Mouse (Mus musculus): ENCODE results near the gene Szrd1. TPM values are rescaled to one million over a fixed set of nuclear protein-coding genes. Genes with fewer than 3 reads are reported as not detected.

Gene Szrd1
- 41.1 and 49.4 TPM in 2 replicates for polyA plus RNA-seq (2012; rRNA removed)

DNA sequence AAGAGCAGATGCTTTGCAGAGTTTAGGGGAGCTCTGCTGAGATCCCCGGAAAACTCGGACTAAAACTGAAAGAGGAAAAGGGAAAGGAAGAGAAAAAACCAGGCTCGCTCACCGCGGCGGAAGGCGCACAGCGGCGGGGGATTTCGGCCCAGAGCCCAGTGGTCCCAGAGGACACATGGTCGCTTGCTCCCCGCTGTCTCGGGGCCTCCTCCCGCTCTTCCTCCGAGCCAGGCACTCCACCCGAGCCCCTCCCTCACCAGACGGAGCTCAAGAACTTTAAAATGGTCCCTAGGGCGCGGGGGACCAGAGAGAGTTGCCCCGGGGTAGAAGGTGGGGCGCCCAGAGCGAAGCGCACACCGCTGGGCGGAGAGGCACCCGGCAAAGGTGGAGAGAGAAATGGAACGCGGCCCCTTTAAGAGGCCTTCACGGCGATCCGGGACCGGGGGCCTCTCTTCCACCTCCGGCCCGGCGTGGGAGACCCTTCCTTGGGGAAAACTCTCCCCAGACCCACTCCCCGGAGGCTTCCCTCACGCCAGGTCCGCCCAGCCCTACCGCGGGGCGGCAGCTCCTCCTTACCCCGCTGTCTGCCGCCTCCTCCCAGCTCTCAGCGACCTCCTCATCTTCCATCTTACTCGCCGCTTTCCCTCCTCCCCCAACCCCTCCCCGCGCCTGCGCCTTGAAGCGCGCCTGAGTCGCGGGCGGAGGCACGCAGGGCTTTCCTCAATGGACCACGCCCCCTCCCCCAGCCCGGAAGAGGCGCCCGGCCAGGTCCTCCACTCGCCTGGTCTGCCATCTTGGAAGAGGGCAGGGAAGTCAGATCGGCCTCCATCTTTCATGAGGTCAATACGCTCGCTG, at the start of gene Szrd1:
TSS of gene Szrd1 (minus strand) at position 660 of the 855 bp plus-strand sequence.

DNA sequence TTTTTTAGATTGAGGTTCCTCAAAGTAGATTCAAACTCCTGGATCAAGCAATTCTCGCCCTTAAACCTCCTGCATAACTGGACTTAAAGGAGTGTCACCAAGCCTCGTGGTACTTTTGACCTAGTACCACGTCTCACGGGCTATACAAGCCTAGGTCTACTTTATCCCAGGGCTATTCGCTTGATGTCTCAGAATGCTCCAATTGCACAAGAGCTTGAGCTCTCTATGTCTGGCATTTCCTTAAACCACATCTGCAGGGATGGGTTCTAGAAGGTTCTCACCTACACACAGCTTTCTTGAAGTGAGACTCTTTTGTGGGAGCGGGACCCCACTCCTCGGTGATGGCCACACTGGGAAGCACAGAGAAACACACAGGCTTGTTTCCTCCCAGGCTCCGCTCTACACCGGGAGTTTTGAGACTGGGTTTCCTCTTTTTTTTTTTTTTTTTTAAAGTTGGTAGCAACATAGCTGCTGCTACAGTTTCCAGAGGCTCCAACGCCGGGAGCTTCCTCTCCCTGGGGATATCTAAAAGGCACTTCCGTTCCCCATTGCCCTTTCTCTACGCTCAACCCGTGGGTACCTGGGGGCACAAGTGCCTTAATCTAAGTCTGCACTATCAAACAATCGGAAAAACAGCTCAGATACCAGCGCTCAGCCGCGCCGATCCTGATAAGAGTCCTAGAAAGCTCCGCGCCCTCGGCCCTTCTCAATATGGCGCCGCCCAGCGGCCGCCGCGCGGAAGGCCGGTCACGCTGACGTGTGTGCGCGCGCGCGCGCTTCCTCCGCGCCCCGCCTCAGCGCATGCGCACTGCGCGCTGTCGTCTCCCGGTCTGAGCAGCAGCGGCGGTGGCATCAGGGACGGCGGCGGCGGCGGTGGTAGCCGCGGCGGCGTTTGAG, 7.8 kb upstream of the Szrd1 start, which contains the start of gene Fbxo42:
TSS of gene Fbxo42 (plus strand) at position 802 of the 897 bp plus-strand sequence.

DNA sequence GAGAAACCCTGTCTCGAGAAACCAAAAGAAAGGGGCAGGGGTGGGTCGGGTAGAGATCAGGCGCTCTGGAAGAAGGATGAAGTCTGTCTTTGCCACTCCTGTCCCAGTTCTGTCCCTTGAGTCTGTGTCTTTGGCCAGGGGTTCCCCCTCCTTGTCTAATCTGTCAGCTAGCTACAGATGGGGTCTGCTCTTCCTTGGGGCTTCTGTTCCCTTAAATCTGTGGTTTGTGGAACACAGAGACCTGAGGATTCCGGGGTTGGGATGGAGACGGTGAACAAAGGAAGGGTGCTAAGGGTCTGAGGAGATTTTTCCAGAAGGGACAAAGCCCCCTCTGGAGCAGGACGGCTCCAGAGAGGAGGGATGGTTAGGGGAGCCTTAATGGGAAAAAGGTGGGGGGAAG, 51.5 kb downstream of the Szrd1 start, which contains the start of gene Spata21:
TSS of gene Spata21 (plus strand) at position 301 of the 400 bp plus-strand sequence.

DNA sequence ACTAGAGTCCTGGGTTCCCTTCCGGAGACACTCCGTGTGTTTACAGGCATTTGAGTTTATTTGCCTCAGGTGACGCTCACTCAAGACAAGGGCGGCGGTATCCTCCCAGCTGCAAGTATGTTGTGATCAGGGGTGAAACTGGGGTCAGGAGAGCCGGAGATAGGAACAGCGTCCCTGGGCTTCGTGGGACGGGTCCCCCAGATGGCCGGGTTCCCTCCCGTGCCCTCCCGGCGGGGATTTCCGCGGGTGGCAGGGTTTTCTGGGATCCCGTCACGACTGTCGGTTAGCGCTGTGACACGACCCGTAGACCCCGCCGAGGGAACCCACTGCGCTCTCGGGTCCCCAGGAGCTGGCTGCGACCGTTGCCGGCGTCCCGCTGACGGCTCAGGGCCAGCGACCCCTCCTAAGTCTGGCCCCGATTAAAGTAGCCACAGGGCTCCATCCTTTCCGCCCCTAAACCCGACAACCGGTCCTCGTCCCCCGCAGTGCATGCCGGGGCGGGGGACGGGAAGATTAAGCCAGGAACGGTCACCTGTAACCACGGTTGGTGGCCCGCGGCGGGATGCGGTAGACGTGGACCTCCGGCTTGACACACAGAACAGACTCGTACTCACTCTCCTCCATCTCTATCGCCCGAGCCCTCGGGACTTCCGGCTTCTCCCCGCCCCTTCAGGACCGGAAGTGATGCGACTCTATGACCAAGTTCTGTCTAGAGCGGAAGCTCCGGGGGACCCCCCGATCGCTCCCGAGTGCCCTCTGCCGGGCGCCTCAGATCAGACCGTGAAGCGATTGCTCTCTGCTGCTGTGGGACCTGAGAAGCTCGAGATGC, 61.7 kb downstream of the Szrd1 start, which contains the start of gene Necap2:
TSS of gene Necap2 (minus strand) at position 677 of the 829 bp plus-strand sequence.

Other genes starting within 250 kb of the Szrd1 start
- 1.1 and 2.2 TPM in 2 replicates for gene Padi2, start 233.4 kb downstream of the Szrd1 start, polyA plus RNA-seq (2012; rRNA removed)
- 118 and 191 TPM in 2 replicates for gene Sdhb, start 178.6 kb downstream of the Szrd1 start, polyA plus RNA-seq (2012; rRNA removed)
- gene Atp13a2, start 152.9 kb downstream of the Szrd1 start, polyA plus RNA-seq (2012; rRNA removed) = 46.3 and 68.4 TPM in 2 replicates
- gene Mfap2, start 129.4 kb downstream of the Szrd1 start, polyA plus RNA-seq (2012; rRNA removed) = 37.7 and 48.4 TPM in 2 replicates
- 6.0 and 7.1 TPM in 2 replicates for gene Crocc, start 79.2 kb downstream of the Szrd1 start, polyA plus RNA-seq (2012; rRNA removed)
- 34.3 and 51.7 TPM in 2 replicates for gene Necap2, start 61.4 kb downstream of the Szrd1 start, polyA plus RNA-seq (2012; rRNA removed)
- gene Spata21, start 51.4 kb downstream of the Szrd1 start, polyA plus RNA-seq (2012; rRNA removed) = not detected in 2 replicates
- 4.5 and 5.0 TPM in 2 replicates for gene Fbxo42, start 8.1 kb upstream of the Szrd1 start, polyA plus RNA-seq (2012; rRNA removed)
- gene Rsg1, start 74.2 kb upstream of the Szrd1 start, polyA plus RNA-seq (2012; rRNA removed) = 0.45 and 0.58 TPM in 2 replicates
- gene Arhgef19, start 99.7 kb upstream of the Szrd1 start, polyA plus RNA-seq (2012; rRNA removed) = 16.2 and 17.3 TPM in 2 replicates
- gene Epha2, start 161.5 kb upstream of the Szrd1 start, polyA plus RNA-seq (2012; rRNA removed) = 17.6 and 18.6 TPM in 2 replicates
- 9.8 and 15.2 TPM in 2 replicates for gene Fam131c, start 228.4 kb upstream of the Szrd1 start, polyA plus RNA-seq (2012; rRNA removed)

Measured in stomach, adult 2 months (tissue).